Mouse (Mus musculus): ENCODE measurements around the gene Retnlg. TPM values are rescaled to one million over a fixed set of nuclear protein-coding genes. Genes with fewer than 3 reads are reported as not detected.
"Not testable (repeated sequence)": the region's sequence is repeated elsewhere in the genome, so short reads cannot be mapped to it uniquely, and the experiment has no call there.

The Retnlg gene
- 0.29 and 1.6 TPM in 2 replicates for polyA plus RNA-seq (2012; rRNA removed)

- H3K4me1 ChIP-seq (ENCODE audit: control insufficient read depth, insufficient read depth, low read length) = no peaks in the 10 kb centered on the region
- H3K4me3 ChIP-seq (ENCODE audit: insufficient read depth, low read length) = no peak within 1 kb of the TSS
- no peak for TF ChIP-seq POLR2A (IDR thresholded peaks at IDR 0.05; ENCODE audit: extremely low read depth, insufficient read depth, low read length)
- no peak for TF ChIP-seq CTCF (IDR thresholded peaks at IDR 0.05; ENCODE audit: extremely low read depth, insufficient read depth, low read length)
- no peak within 1 kb of the TSS for H3K27ac ChIP-seq (ENCODE audit: insufficient read depth, low read length)
Observed at GRCm38 (mm10) chr16:48872321-48872720, at the start of gene Retnlg. TSS of gene Retnlg (plus strand) at chr16:48872621.

- no peaks in the 10 kb centered on the region for H3K4me1 ChIP-seq (ENCODE audit: control insufficient read depth, insufficient read depth, low read length)
- TF ChIP-seq POLR2A (IDR thresholded peaks at IDR 0.05; ENCODE audit: extremely low read depth, insufficient read depth, low read length) (no peak), CTCF (IDR thresholded peaks at IDR 0.05; ENCODE audit: extremely low read depth, insufficient read depth, low read length) (no peak)
- no peak overlapping the region for H3K27ac ChIP-seq (ENCODE audit: insufficient read depth, low read length)
- H3K4me3 ChIP-seq (ENCODE audit: insufficient read depth, low read length) = no peak overlapping the region
Observed at GRCm38 (mm10) chr16:48826474-48826873, 45.9 kb upstream of the Retnlg start.

DNA sequence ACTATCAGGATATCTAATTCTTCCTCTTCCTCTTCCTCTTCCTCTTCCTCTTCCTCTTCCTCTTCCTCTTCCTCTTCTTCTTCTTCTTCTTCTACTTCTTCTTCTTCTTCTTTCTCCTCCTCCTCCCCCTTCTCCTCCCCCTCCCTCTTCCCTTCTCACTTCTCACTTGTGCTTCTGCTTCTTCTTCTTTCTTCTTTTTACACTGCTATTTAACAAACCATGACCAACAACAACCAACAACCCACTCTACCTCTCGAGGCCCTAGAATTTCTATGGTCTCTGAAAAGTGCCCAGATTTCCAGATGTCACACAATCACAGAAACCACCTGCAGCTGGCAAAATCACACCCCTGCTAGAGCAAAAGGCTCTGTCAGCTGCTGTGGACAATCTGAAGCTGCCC, 44.8 kb upstream of the Retnlg start:
- no peak overlapping the region for H3K4me3 ChIP-seq (ENCODE audit: insufficient read depth, low read length)

DNA sequence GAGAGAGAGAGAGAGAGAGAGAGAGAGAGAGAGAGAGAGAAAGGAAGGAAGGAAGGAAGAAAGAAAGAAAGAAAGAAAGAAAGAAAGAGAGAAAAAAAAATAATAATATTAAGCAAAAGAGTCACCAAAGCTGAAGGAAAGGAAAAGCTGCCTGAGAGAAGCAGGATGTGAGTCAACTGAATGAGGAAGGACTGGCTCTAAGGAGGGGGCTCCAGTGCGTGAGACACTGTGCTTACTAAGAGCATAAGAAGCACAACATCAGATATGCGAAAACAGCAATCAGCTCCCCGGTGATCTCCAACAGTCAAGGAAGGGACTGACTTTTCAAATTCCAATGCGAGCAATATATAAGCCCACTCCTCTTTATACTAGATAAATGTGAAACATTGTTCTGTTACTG, 43.4 kb upstream of the Retnlg start:
- no peaks in the 10 kb centered on the region for H3K4me1 ChIP-seq (ENCODE audit: control insufficient read depth, insufficient read depth, low read length)
- no peak overlapping the region for H3K27ac ChIP-seq (ENCODE audit: insufficient read depth, low read length)
- no peak for TF ChIP-seq CTCF (IDR thresholded peaks at IDR 0.05; ENCODE audit: extremely low read depth, insufficient read depth, low read length)
- TF ChIP-seq POLR2A (IDR thresholded peaks at IDR 0.05; ENCODE audit: extremely low read depth, insufficient read depth, low read length) = no peak
- H3K4me3 ChIP-seq (ENCODE audit: insufficient read depth, low read length) = no peak overlapping the region

More for the DNA sequence above, 44.8 kb upstream of the Retnlg start:
- TF ChIP-seq POLR2A (IDR thresholded peaks at IDR 0.05; ENCODE audit: extremely low read depth, insufficient read depth, low read length) = no peak
- Histone ChIP-seq H3K4me1 (ENCODE audit: control insufficient read depth, insufficient read depth, low read length) (no peaks in the 10 kb centered on the region), H3K27ac (ENCODE audit: insufficient read depth, low read length) (no peak overlapping the region)

- no peaks in the 10 kb centered on the region for H3K4me1 ChIP-seq (ENCODE audit: control insufficient read depth, insufficient read depth, low read length)
- no peak overlapping the region for H3K27ac ChIP-seq (ENCODE audit: insufficient read depth, low read length)
- H3K4me3 ChIP-seq (ENCODE audit: insufficient read depth, low read length) = no peak overlapping the region
- TF ChIP-seq CTCF (IDR thresholded peaks at IDR 0.05; ENCODE audit: extremely low read depth, insufficient read depth, low read length) (no peak), POLR2A (IDR thresholded peaks at IDR 0.05; ENCODE audit: extremely low read depth, insufficient read depth, low read length) (no peak)
Observed at GRCm38 (mm10) chr16:48832055-48832454, 40.4 kb upstream of the Retnlg start.

- not testable (repeated sequence) for H3K4me3 ChIP-seq (ENCODE audit: insufficient read depth, low read length); H3K4me1 ChIP-seq (ENCODE audit: control insufficient read depth, insufficient read depth, low read length); H3K27ac ChIP-seq (ENCODE audit: insufficient read depth, low read length)
Observed at GRCm38 (mm10) chr16:48833626-48834025, 38.8 kb upstream of the Retnlg start.

GRCm38 (mm10) chr16:48842266-48842665, 30.2 kb upstream of the Retnlg start, which contains the start of gene Retnla:
TSS of gene Retnla (plus strand) at chr16:48842551.
- Histone ChIP-seq H3K4me3 (ENCODE audit: insufficient read depth, low read length) (no peak within 1 kb of the TSS), H3K4me1 (ENCODE audit: control insufficient read depth, insufficient read depth, low read length) (no peaks in the 10 kb centered on the region), H3K27ac (ENCODE audit: insufficient read depth, low read length) (no peak within 1 kb of the TSS)
- TF ChIP-seq POLR2A (IDR thresholded peaks at IDR 0.05; ENCODE audit: extremely low read depth, insufficient read depth, low read length) (no peak), CTCF (IDR thresholded peaks at IDR 0.05; ENCODE audit: extremely low read depth, insufficient read depth, low read length) (no peak)

- Histone ChIP-seq H3K4me1 (ENCODE audit: control insufficient read depth, insufficient read depth, low read length) (no peaks in the 10 kb centered on the region), H3K27ac (ENCODE audit: insufficient read depth, low read length) (no peak overlapping the region), H3K4me3 (ENCODE audit: insufficient read depth, low read length) (no peak overlapping the region)
- TF ChIP-seq CTCF (IDR thresholded peaks at IDR 0.05; ENCODE audit: extremely low read depth, insufficient read depth, low read length) (no peak), POLR2A (IDR thresholded peaks at IDR 0.05; ENCODE audit: extremely low read depth, insufficient read depth, low read length) (no peak)
Observed at GRCm38 (mm10) chr16:48843671-48844386, 28.6 kb upstream of the Retnlg start.

- H3K4me1 ChIP-seq (ENCODE audit: control insufficient read depth, insufficient read depth, low read length); H3K4me3 ChIP-seq (ENCODE audit: insufficient read depth, low read length); H3K27ac ChIP-seq (ENCODE audit: insufficient read depth, low read length): not testable (repeated sequence)
Observed at GRCm38 (mm10) chr16:48865004-48865403, 7.4 kb upstream of the Retnlg start.

- Histone ChIP-seq H3K27ac (ENCODE audit: insufficient read depth, low read length) (no peak overlapping the region), H3K4me3 (ENCODE audit: insufficient read depth, low read length) (no peak overlapping the region), H3K4me1 (ENCODE audit: control insufficient read depth, insufficient read depth, low read length) (no peaks in the 10 kb centered on the region)
- TF ChIP-seq CTCF (IDR thresholded peaks at IDR 0.05; ENCODE audit: extremely low read depth, insufficient read depth, low read length) (no peak), POLR2A (IDR thresholded peaks at IDR 0.05; ENCODE audit: extremely low read depth, insufficient read depth, low read length) (no peak)
Observed at GRCm38 (mm10) chr16:48867690-48868089, 4.7 kb upstream of the Retnlg start.

Measured in cortical plate, adult 2 months (tissue).